Mouse (Mus musculus) heart, embryonic 13.5 days (tissue): ENCODE data around the gene Cep135. TPM values are rescaled to one million over a fixed set of nuclear protein-coding genes. Genes with fewer than 3 reads are reported as not detected.

Source experiments
- ATAC-seq: fragments of 200-750 bp; cut with Nextera tagmentation; 2 replicates; pipeline ENCODE4 v1.8.0; 2017; ENCODE audit warnings: moderate TSS enrichment; ENCODE audit not compliant: insufficient number of reproducible peaks, low FRiP score, low TSS enrichment; ENCODE audit errors: extremely low read depth
- H3K27ac ChIP-seq: fragments of 300-500 bp; sonication (generic); replicated peaks from 2 replicates; pipeline ENCODE4 v1.5.1; 2015; ENCODE audit warnings: moderate library complexity, mild to moderate bottlenecking, inconsistent platforms
- H3K27me3 ChIP-seq: fragments of 300-500 bp; sonication (generic); replicated peaks from 2 replicates; pipeline ENCODE4 v1.6.1; 2015; ENCODE audit warnings: mild to moderate bottlenecking, inconsistent platforms
- H3K36me3 ChIP-seq: fragments of 300-500 bp; sonication (generic); 2 replicates; pipeline ENCODE4 v1.6.1; 2015; ENCODE audit warnings: mild to moderate bottlenecking, inconsistent platforms
- H3K4me1 ChIP-seq: fragments of 300-500 bp; sonication (generic); 2 replicates; pipeline ENCODE4 v1.6.1; 2015; ENCODE audit warnings: inconsistent platforms
- H3K4me2 ChIP-seq: fragments of 300-500 bp; sonication (generic); 2 replicates; pipeline ENCODE4 v1.6.1; 2015; ENCODE audit warnings: inconsistent platforms, mild to moderate bottlenecking, moderate library complexity
- H3K4me3 ChIP-seq: fragments of 300-500 bp; sonication (generic); 2 replicates; pipeline ENCODE4 v1.5.1; 2015; ENCODE audit warnings: moderate library complexity, mild to moderate bottlenecking, inconsistent platforms
- H3K9ac ChIP-seq: fragments of 300-500 bp; sonication (generic); 2 replicates; pipeline ENCODE4 v1.6.1; 2015; ENCODE audit warnings: inconsistent platforms, mild to moderate bottlenecking, moderate library complexity
- H3K9me3 ChIP-seq: fragments of 300-500 bp; sonication (generic); 2 replicates; pipeline ENCODE4 v1.6.1; 2016; ENCODE audit warnings: inconsistent platforms
- WGBS: fragments of 180-500 bp; shearing (Covaris S2); methylation state at CpG from one replicate; pipeline ENCODE4 v1.1.7; 2015; ENCODE audit warnings: mixed read lengths; 5-methylcytosine and 5-hydroxymethylcytosine counted together
- polyA plus RNA-seq: library from polyadenylated mRNA; unstranded; fragments of >200 nt; fragmentation: Nextera tagmentation; extraction: Ambion mirVana; gene quantifications from 2 replicates; pipeline ENCODE4 v1.2.1, GENCODE M21; 2015

The Cep135 gene
- polyA plus RNA-seq: 5.0 and 5.5 TPM in 2 replicates

- Histone ChIP-seq H3K9me3 (no peaks in the 10 kb centered on the region), H3K27ac (peak within 1 kb of the TSS; percentile 91), H3K36me3 (peaks cover 22% of the 10 kb centered on the region), H3K4me2 (peak within 1 kb of the TSS; percentile 80), H3K27me3 (no peaks in the 10 kb centered on the region), H3K9ac (peak within 1 kb of the TSS; percentile 90), H3K4me1 (peaks cover 7% of the 10 kb centered on the region; the same call in 1 of the 2 replicates), H3K4me3 (peak within 1 kb of the TSS; percentile 80)
- ATAC-seq: peak; percentile 95
- under 1% methylated on average over 70 of the region's 92 CpGs for WGBS
Observed at GRCm38 (mm10) chr5:76588551-76589283, at the start of gene Cep135. Cep135 (plus strand) TSS chr5:76588698.

GRCm38 (mm10) chr5:76540181-76540580 lies 48.3 kb upstream of the Cep135 start:
- no peak overlapping the region; the same call in 1 of the 2 replicates for H3K27ac ChIP-seq
- WGBS: 74% methylated on average over 8 of the region's 8 CpGs
- H3K27me3 ChIP-seq: no peaks in the 10 kb centered on the region
- H3K4me1 ChIP-seq: no peaks in the 10 kb centered on the region
- no peak overlapping the region for H3K4me2 ChIP-seq
- peaks cover 80% of the 10 kb centered on the region for H3K36me3 ChIP-seq
- no peak for ATAC-seq
- no peak overlapping the region for H3K9ac ChIP-seq
- no peak overlapping the region for H3K4me3 ChIP-seq
- no peaks in the 10 kb centered on the region for H3K9me3 ChIP-seq

- no peak for ATAC-seq
- Histone ChIP-seq H3K9me3 (no peaks in the 10 kb centered on the region), H3K9ac (no peak overlapping the region), H3K4me2 (no peak overlapping the region), H3K27me3 (no peaks in the 10 kb centered on the region), H3K36me3 (peaks cover 80% of the 10 kb centered on the region), H3K4me1 (no peaks in the 10 kb centered on the region), H3K27ac (no peak overlapping the region), H3K4me3 (no peak overlapping the region)
Observed at GRCm38 (mm10) chr5:76540842-76541241, 47.7 kb upstream of the Cep135 start.

- no peak for ATAC-seq
- no peaks in the 10 kb centered on the region for H3K9me3 ChIP-seq
- peaks cover 67% of the 10 kb centered on the region for H3K36me3 ChIP-seq
- no peak overlapping the region for H3K4me3 ChIP-seq
- WGBS: 87% methylated on average over 8 of the region's 8 CpGs
- H3K9ac ChIP-seq: no peak overlapping the region
- H3K4me1 ChIP-seq: no peaks in the 10 kb centered on the region
- no peak overlapping the region for H3K27ac ChIP-seq
- H3K4me2 ChIP-seq: no peak overlapping the region
- H3K27me3 ChIP-seq: no peaks in the 10 kb centered on the region
Observed at GRCm38 (mm10) chr5:76543200-76543599, 45.3 kb upstream of the Cep135 start.

GRCm38 (mm10) chr5:76550426-76550825 lies 38.1 kb upstream of the Cep135 start:
- Histone ChIP-seq H3K36me3 (peaks cover 55% of the 10 kb centered on the region), H3K9me3 (no peaks in the 10 kb centered on the region), H3K4me2 (no peak overlapping the region), H3K9ac (no peak overlapping the region), H3K4me3 (no peak overlapping the region), H3K27me3 (no peaks in the 10 kb centered on the region), H3K27ac (no peak overlapping the region), H3K4me1 (no peaks in the 10 kb centered on the region)
- no peak for ATAC-seq
- WGBS: 49% methylated on average over 8 of the region's 8 CpGs

GRCm38 (mm10) chr5:76565321-76565720 lies 23.2 kb upstream of the Cep135 start:
- peaks cover 86% of the 10 kb centered on the region for H3K36me3 ChIP-seq
- H3K9me3 ChIP-seq: no peaks in the 10 kb centered on the region
- WGBS: 33% methylated on average over 3 of the region's 3 CpGs
- no peaks in the 10 kb centered on the region for H3K27me3 ChIP-seq
- no peak overlapping the region for H3K9ac ChIP-seq
- H3K4me1 ChIP-seq: no peaks in the 10 kb centered on the region
- H3K27ac ChIP-seq: no peak overlapping the region
- no peak overlapping the region for H3K4me3 ChIP-seq
- no peak for ATAC-seq
- no peak overlapping the region for H3K4me2 ChIP-seq

- no peak overlapping the region for H3K4me3 ChIP-seq
- WGBS: 64% methylated on average over 7 of the region's 7 CpGs
- no peak for ATAC-seq
- H3K27ac ChIP-seq: no peak overlapping the region
- no peak overlapping the region for H3K4me2 ChIP-seq
- no peaks in the 10 kb centered on the region; the same call in 1 of the 2 replicates for H3K9me3 ChIP-seq
- H3K4me1 ChIP-seq: no peaks in the 10 kb centered on the region
- H3K9ac ChIP-seq: no peak overlapping the region
- H3K27me3 ChIP-seq: no peaks in the 10 kb centered on the region
- peaks cover 27% of the 10 kb centered on the region for H3K36me3 ChIP-seq
Observed at GRCm38 (mm10) chr5:76574251-76574650, 14.2 kb upstream of the Cep135 start.

GRCm38 (mm10) chr5:76577026-76577425 lies 11.5 kb upstream of the Cep135 start:
- Histone ChIP-seq H3K36me3 (peaks cover 12% of the 10 kb centered on the region; the same call in 1 of the 2 replicates), H3K27ac (no peak overlapping the region), H3K4me2 (no peak overlapping the region), H3K4me1 (no peaks in the 10 kb centered on the region), H3K9me3 (peaks cover 7% of the 10 kb centered on the region; the same call in 1 of the 2 replicates), H3K4me3 (no peak overlapping the region), H3K27me3 (no peaks in the 10 kb centered on the region), H3K9ac (no peak overlapping the region)
- ATAC-seq: no peak
- WGBS: 70% methylated on average over 3 of the region's 3 CpGs

- H3K9me3 ChIP-seq: no peaks in the 10 kb centered on the region
- no peak overlapping the region for H3K4me2 ChIP-seq
- no peak overlapping the region for H3K27ac ChIP-seq
- H3K9ac ChIP-seq: no peak overlapping the region
- no peak overlapping the region for H3K4me3 ChIP-seq
- no peaks in the 10 kb centered on the region for H3K27me3 ChIP-seq
- H3K4me1 ChIP-seq: peaks cover 7% of the 10 kb centered on the region; the same call in 1 of the 2 replicates
- H3K36me3 ChIP-seq: no peaks in the 10 kb centered on the region
- no peak for ATAC-seq
- whole genome bisulfite sequencing: 58% methylated on average over 2 of the region's 2 CpGs
Observed at GRCm38 (mm10) chr5:76585378-76585777, 3.1 kb upstream of the Cep135 start.

- H3K9me3 ChIP-seq: no peaks in the 10 kb centered on the region
- ATAC-seq: no peak
- H3K27ac ChIP-seq: peak overlapping the region; percentile 91
- H3K4me3 ChIP-seq: peak overlapping the region; percentile 80
- no peaks in the 10 kb centered on the region for H3K27me3 ChIP-seq
- peaks cover 7% of the 10 kb centered on the region; the same call in 1 of the 2 replicates for H3K4me1 ChIP-seq
- peaks cover 28% of the 10 kb centered on the region for H3K36me3 ChIP-seq
- 8% methylated on average over 7 of the region's 7 CpGs for WGBS
- H3K4me2 ChIP-seq: peak overlapping the region; percentile 80
- peak overlapping the region; percentile 90 for H3K9ac ChIP-seq
Observed at GRCm38 (mm10) chr5:76589311-76589710, 813 bp downstream of the Cep135 start.

- WGBS: 78% methylated on average over 2 of the region's 2 CpGs
- no peaks in the 10 kb centered on the region for H3K27me3 ChIP-seq
- ATAC-seq: no peak
- no peak overlapping the region for H3K27ac ChIP-seq
- H3K9me3 ChIP-seq: no peaks in the 10 kb centered on the region
- H3K4me1 ChIP-seq: peaks cover 7% of the 10 kb centered on the region; the same call in 1 of the 2 replicates
- peak overlapping the region; percentile 90; the same call in 1 of the 2 replicates for H3K9ac ChIP-seq
- H3K4me2 ChIP-seq: peak overlapping the region; percentile 80
- peaks cover 35% of the 10 kb centered on the region for H3K36me3 ChIP-seq
- H3K4me3 ChIP-seq: peak overlapping the region; percentile 80
Observed at GRCm38 (mm10) chr5:76590009-76590408, 1.5 kb downstream of the Cep135 start.

GRCm38 (mm10) chr5:76591885-76592284 lies 3.4 kb downstream of the Cep135 start:
- no peak overlapping the region for H3K4me3 ChIP-seq
- peaks cover 54% of the 10 kb centered on the region for H3K36me3 ChIP-seq
- H3K4me1 ChIP-seq: peaks cover 7% of the 10 kb centered on the region; the same call in 1 of the 2 replicates
- no peak for ATAC-seq
- no peak overlapping the region for H3K4me2 ChIP-seq
- H3K27me3 ChIP-seq: no peaks in the 10 kb centered on the region
- H3K9ac ChIP-seq: no peak overlapping the region
- no peak overlapping the region for H3K27ac ChIP-seq
- 55% methylated on average over 9 of the region's 9 CpGs for WGBS
- no peaks in the 10 kb centered on the region for H3K9me3 ChIP-seq
